ENCODE assay signal across 14 mouse cellular contexts in the genomic region with DNA sequence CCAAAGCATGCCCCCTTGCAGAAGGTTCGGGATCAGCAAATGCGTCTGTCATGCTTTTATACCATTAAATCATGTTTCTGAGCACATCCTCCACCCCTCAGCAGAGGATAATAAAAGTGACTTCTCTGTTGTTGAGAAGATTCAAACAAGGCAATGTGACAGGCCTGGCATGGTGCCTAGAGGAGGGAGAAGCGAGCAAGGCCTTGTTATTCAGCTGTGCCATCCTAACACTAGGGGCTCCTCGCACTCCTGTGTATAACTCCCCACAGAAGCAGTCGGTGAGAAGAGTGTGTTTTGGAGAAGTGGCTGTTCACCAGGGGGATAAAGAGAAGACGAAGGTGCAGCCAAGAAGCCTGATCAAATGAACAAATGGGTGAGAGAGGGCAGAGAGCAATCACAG.
DNase-seq lines count a peak whose midpoint lies in the region; ATAC-seq lines count a peak whose summit lies in the region.
"Had no signal": no experiment of that assay in that cellular context is flagged by ENCODE, and none has a peak within 500 bp of the region (broad histone marks: within the 10 kb centered on the region; RNA-seq: fewer than 3 reads in every experiment).

No protein-coding gene starts in this region.

- WGBS in forebrain, embryonic 14.5 days, result 55% methylated on average over 6 of the region's 6 CpGs
- WGBS in forebrain, embryonic 10.5 days, result 89% methylated on average over 6 of the region's 6 CpGs
- WGBS in midbrain, embryonic 13.5 days, result 61% methylated on average over 6 of the region's 6 CpGs
- WGBS in midbrain, embryonic 15.5 days, result 51% methylated on average over 6 of the region's 6 CpGs
- WGBS in embryonic facial prominence, embryonic 14.5 days, result 67% methylated on average over 6 of the region's 6 CpGs
- WGBS in hindbrain, embryonic 13.5 days, result 47% methylated on average over 6 of the region's 6 CpGs

- DNase-seq in forebrain, embryonic 14.5 days (ENCODE audit: low spot score), result peak; percentile 76
- no peak for DNase-seq in forebrain, embryonic 10.5 days (ENCODE audit: extremely low spot score, low spot score)
- peak; percentile 64 for DNase-seq in embryonic facial prominence, embryonic 14.5 days (ENCODE audit: low spot score)
- no peak for DNase-seq in Muller cell, postnatal 12 days (ENCODE audit: inconsistent ontology term)
- DNase-seq: cerebellum, adult 18-20 months; heart, adult 18-20 months; lung, adult 2 months had no signal

- H3K9ac ChIP-seq in forebrain, embryonic 14.5 days (ENCODE audit: low read length), result no peak overlapping the region
- H3K9ac ChIP-seq in midbrain, embryonic 13.5 days (replicated peaks), result no peak overlapping the region
- no peak overlapping the region for H3K9ac ChIP-seq in midbrain, embryonic 15.5 days
- H3K9ac ChIP-seq in embryonic facial prominence, embryonic 14.5 days (ENCODE audit: low read depth, low read length), result no peak overlapping the region
- no peak overlapping the region for H3K9ac ChIP-seq in hindbrain, embryonic 13.5 days
- H3K9ac ChIP-seq: heart, embryonic 15.5 days; kidney, embryonic 15.5 days; limb, embryonic 15.5 days had no signal

- no peak overlapping the region for H3K4me3 ChIP-seq in forebrain, embryonic 14.5 days (ENCODE audit: low read depth, low read length)
- no peak overlapping the region for H3K4me3 ChIP-seq in forebrain, embryonic 10.5 days
- no peak overlapping the region for H3K4me3 ChIP-seq in midbrain, embryonic 13.5 days (replicated peaks)
- no peak overlapping the region for H3K4me3 ChIP-seq in midbrain, embryonic 15.5 days
- no peak overlapping the region for H3K4me3 ChIP-seq in embryonic facial prominence, embryonic 14.5 days (ENCODE audit: low read depth, low read length)
- no peak overlapping the region for H3K4me3 ChIP-seq in hindbrain, embryonic 13.5 days
- H3K4me3 ChIP-seq: erythroblast, embryonic 14.5 days; heart, embryonic 15.5 days; kidney, embryonic 15.5 days; limb, embryonic 15.5 days had no signal

- H3K27me3 ChIP-seq in forebrain, embryonic 14.5 days (replicated peaks; ENCODE audit: control insufficient read depth, insufficient read depth, low read length), result no peaks in the 10 kb centered on the region
- H3K27me3 ChIP-seq in forebrain, embryonic 10.5 days (ENCODE audit: poor library complexity, severe bottlenecking), result no peaks in the 10 kb centered on the region
- H3K27me3 ChIP-seq in midbrain, embryonic 13.5 days, result no peaks in the 10 kb centered on the region
- H3K27me3 ChIP-seq in midbrain, embryonic 15.5 days (replicated peaks), result no peaks in the 10 kb centered on the region
- H3K27me3 ChIP-seq in embryonic facial prominence, embryonic 14.5 days (replicated peaks; ENCODE audit: control insufficient read depth, insufficient read depth, low read length), result no peaks in the 10 kb centered on the region
- no peaks in the 10 kb centered on the region for H3K27me3 ChIP-seq in hindbrain, embryonic 13.5 days
- H3K27me3 ChIP-seq: heart, embryonic 15.5 days; kidney, embryonic 15.5 days; limb, embryonic 15.5 days had no signal

- H3K27ac ChIP-seq in forebrain, embryonic 14.5 days (ENCODE audit: low read depth, low read length), result no peak overlapping the region
- no peak overlapping the region for H3K27ac ChIP-seq in forebrain, embryonic 10.5 days
- H3K27ac ChIP-seq in midbrain, embryonic 13.5 days, result 0 out of 2 replicates have a peak overlapping the region, but pooled peaks have one; percentile 25
- no peak overlapping the region for H3K27ac ChIP-seq in midbrain, embryonic 15.5 days
- H3K27ac ChIP-seq in embryonic facial prominence, embryonic 14.5 days (replicated peaks; ENCODE audit: low read depth, low read length), result no peak overlapping the region
- H3K27ac ChIP-seq in hindbrain, embryonic 13.5 days, result peak overlapping the region; percentile 73
- H3K27ac ChIP-seq: heart, embryonic 15.5 days; kidney, embryonic 15.5 days; limb, embryonic 15.5 days had no signal

- H3K4me1 ChIP-seq in forebrain, embryonic 14.5 days (ENCODE audit: control insufficient read depth, insufficient read depth, low read length), result no peaks in the 10 kb centered on the region
- peaks cover 19% of the 10 kb centered on the region for H3K4me1 ChIP-seq in forebrain, embryonic 10.5 days
- H3K4me1 ChIP-seq in midbrain, embryonic 13.5 days (replicated peaks), result peaks cover 20% of the 10 kb centered on the region
- peaks cover 2% of the 10 kb centered on the region; the same call in 1 of the 2 replicates for H3K4me1 ChIP-seq in midbrain, embryonic 15.5 days
- H3K4me1 ChIP-seq in embryonic facial prominence, embryonic 14.5 days (ENCODE audit: control insufficient read depth, insufficient read depth, low read length), result peaks cover 8% of the 10 kb centered on the region; the same call in 1 of the 2 replicates
- peaks cover 23% of the 10 kb centered on the region for H3K4me1 ChIP-seq in hindbrain, embryonic 13.5 days (replicated peaks)
- H3K4me1 ChIP-seq: heart, embryonic 15.5 days; kidney, embryonic 15.5 days; limb, embryonic 15.5 days had no signal

- no peaks in the 10 kb centered on the region for H3K36me3 ChIP-seq in forebrain, embryonic 14.5 days (ENCODE audit: control insufficient read depth, insufficient read depth, low read length)
- H3K36me3 ChIP-seq in forebrain, embryonic 10.5 days (replicated peaks), result no peaks in the 10 kb centered on the region
- H3K36me3 ChIP-seq in midbrain, embryonic 13.5 days, result no peaks in the 10 kb centered on the region
- no peaks in the 10 kb centered on the region for H3K36me3 ChIP-seq in midbrain, embryonic 15.5 days (replicated peaks)
- H3K36me3 ChIP-seq in embryonic facial prominence, embryonic 14.5 days (ENCODE audit: control insufficient read depth, insufficient read depth, low read length), result no peaks in the 10 kb centered on the region
- no peaks in the 10 kb centered on the region for H3K36me3 ChIP-seq in hindbrain, embryonic 13.5 days
- H3K36me3 ChIP-seq: heart, embryonic 15.5 days; kidney, embryonic 15.5 days; limb, embryonic 15.5 days had no signal

- ATAC-seq in forebrain, embryonic 14.5 days, result 0 out of 2 replicates have a peak, but pooled peaks have one; percentile 43
- no peak for ATAC-seq in midbrain, embryonic 13.5 days
- ATAC-seq in midbrain, embryonic 15.5 days (replicated peaks), result no peak
- no peak for ATAC-seq in embryonic facial prominence, embryonic 14.5 days (ENCODE audit: low read depth)
- 0 out of 2 replicates have a peak, but pooled peaks have one; percentile 43 for ATAC-seq in hindbrain, embryonic 13.5 days (ENCODE audit: low FRiP score)

- H3K4me2 ChIP-seq in forebrain, embryonic 14.5 days (ENCODE audit: low read length), result no peak overlapping the region
- H3K4me2 ChIP-seq in midbrain, embryonic 13.5 days (replicated peaks), result no peak overlapping the region
- no peak overlapping the region for H3K4me2 ChIP-seq in midbrain, embryonic 15.5 days
- no peak overlapping the region for H3K4me2 ChIP-seq in embryonic facial prominence, embryonic 14.5 days (ENCODE audit: low read depth, low read length)
- H3K4me2 ChIP-seq in hindbrain, embryonic 13.5 days, result no peak overlapping the region
- H3K4me2 ChIP-seq: heart, embryonic 15.5 days; kidney, embryonic 15.5 days; limb, embryonic 15.5 days had no signal

- no peaks in the 10 kb centered on the region for H3K9me3 ChIP-seq in forebrain, embryonic 14.5 days (replicated peaks; ENCODE audit: control insufficient read depth, low read length)
- H3K9me3 ChIP-seq in forebrain, embryonic 10.5 days, result no peaks in the 10 kb centered on the region
- H3K9me3 ChIP-seq in midbrain, embryonic 13.5 days, result no peaks in the 10 kb centered on the region
- no peaks in the 10 kb centered on the region for H3K9me3 ChIP-seq in midbrain, embryonic 15.5 days
- H3K9me3 ChIP-seq in embryonic facial prominence, embryonic 14.5 days (ENCODE audit: control insufficient read depth, low read length), result no peaks in the 10 kb centered on the region
- H3K9me3 ChIP-seq in hindbrain, embryonic 13.5 days, result no peaks in the 10 kb centered on the region
- H3K9me3 ChIP-seq: heart, embryonic 15.5 days; kidney, embryonic 15.5 days; limb, embryonic 15.5 days had no signal

Comparison
In these comparisons a context has a peak if more than half of its experiments do, and no peak if none do; other contexts are left out.
1. DNase-seq: peak in forebrain, embryonic 14.5 days (single experiment) and embryonic facial prominence, embryonic 14.5 days (single experiment); none in forebrain, embryonic 10.5 days (single experiment) and Muller cell, postnatal 12 days (single experiment).
2. H3K27ac ChIP-seq: peak in midbrain, embryonic 13.5 days (single experiment) and hindbrain, embryonic 13.5 days (single experiment); none in forebrain, embryonic 14.5 days (single experiment), forebrain, embryonic 10.5 days (single experiment), midbrain, embryonic 15.5 days (single experiment) and embryonic facial prominence, embryonic 14.5 days (single experiment).
3. ATAC-seq: peak in forebrain, embryonic 14.5 days (single experiment) and hindbrain, embryonic 13.5 days (single experiment); none in midbrain, embryonic 13.5 days (single experiment), midbrain, embryonic 15.5 days (single experiment) and embryonic facial prominence, embryonic 14.5 days (single experiment).